Mouse (Mus musculus): Measurements from ENCODE around the gene Rgs7. TPM values are rescaled to one million over a fixed set of nuclear protein-coding genes. Genes with fewer than 3 reads are reported as not detected.

Rgs7 gene
- total RNA-seq, 2 experiments from 2014 or later: 73.7 to 80.5 TPM

GRCm38 (mm10) chr1:175184736-175185135 is 307.6 kb downstream of the Rgs7 start:
- DNase-seq (ENCODE audit: low spot score in 2 of 2): peak in 1 of 2 experiments; percentile 16

- no peak for DNase-seq (ENCODE audit: low spot score in 2 of 2)
Observed at GRCm38 (mm10) chr1:175178733-175179132, 313.6 kb downstream of the Rgs7 start.

- peak in 1 of 2 experiments; percentile 31 for DNase-seq (ENCODE audit: low spot score in 2 of 2)
Observed at GRCm38 (mm10) chr1:175174918-175175675, 317.2 kb downstream of the Rgs7 start.

- DNase-seq (ENCODE audit: low spot score in 2 of 2): peak; percentile 19 to 33
Observed at GRCm38 (mm10) chr1:175155469-175155868, 336.8 kb downstream of the Rgs7 start.

GRCm38 (mm10) chr1:175143051-175143450 is 349.2 kb downstream of the Rgs7 start:
- no peak for DNase-seq (ENCODE audit: low spot score in 2 of 2)

GRCm38 (mm10) chr1:175128525-175128924 is 363.8 kb downstream of the Rgs7 start:
- DNase-seq (ENCODE audit: low spot score in 2 of 2): peak; percentile 17 to 26

GRCm38 (mm10) chr1:175124416-175124815 is 367.9 kb downstream of the Rgs7 start:
- DNase-seq (ENCODE audit: low spot score in 2 of 2): no peak

GRCm38 (mm10) chr1:175118904-175119555 is 373.3 kb downstream of the Rgs7 start:
- peak in 1 of 2 experiments; percentile 14 for DNase-seq (ENCODE audit: low spot score in 2 of 2)

- DNase-seq (ENCODE audit: low spot score in 2 of 2): no peak
Observed at GRCm38 (mm10) chr1:175108270-175108860, 383.9 kb downstream of the Rgs7 start.

GRCm38 (mm10) chr1:175106315-175106714 is 386.0 kb downstream of the Rgs7 start:
- no peak for DNase-seq (ENCODE audit: low spot score in 2 of 2)

GRCm38 (mm10) chr1:175105426-175105825 is 386.9 kb downstream of the Rgs7 start:
- no peak for DNase-seq (ENCODE audit: low spot score in 2 of 2)

- DNase-seq (ENCODE audit: low spot score in 2 of 2): no peak
Observed at GRCm38 (mm10) chr1:175097014-175097413, 395.3 kb downstream of the Rgs7 start.

GRCm38 (mm10) chr1:175082104-175082503 is 410.2 kb downstream of the Rgs7 start:
- no peak for DNase-seq (ENCODE audit: low spot score in 2 of 2)

- no peak for DNase-seq (ENCODE audit: low spot score in 2 of 2)
Observed at GRCm38 (mm10) chr1:175079819-175080608, 412.3 kb downstream of the Rgs7 start.

GRCm38 (mm10) chr1:175073500-175074232 is 418.6 kb downstream of the Rgs7 start:
- DNase-seq (ENCODE audit: low spot score in 2 of 2): no peak

- DNase-seq (ENCODE audit: low spot score in 2 of 2): no peak
Observed at GRCm38 (mm10) chr1:175069758-175070290, 422.5 kb downstream of the Rgs7 start.

GRCm38 (mm10) chr1:175049121-175049520 is 443.2 kb downstream of the Rgs7 start:
- DNase-seq (ENCODE audit: low spot score in 2 of 2): no peak

GRCm38 (mm10) chr1:175041167-175041817 is 451.0 kb downstream of the Rgs7 start:
- peak in 1 of 2 experiments; percentile 80 for DNase-seq (ENCODE audit: low spot score in 2 of 2)

- DNase-seq (ENCODE audit: low spot score in 2 of 2): no peak
Observed at GRCm38 (mm10) chr1:175040038-175040437, 452.3 kb downstream of the Rgs7 start.

GRCm38 (mm10) chr1:175039567-175039966 is 452.7 kb downstream of the Rgs7 start:
- no peak for DNase-seq (ENCODE audit: low spot score in 2 of 2)
